Mouse (Mus musculus) midbrain, postnatal 0 days (tissue): ENCODE measurements around the gene Amfr. TPM values are rescaled to one million over a fixed set of nuclear protein-coding genes. Genes with fewer than 3 reads are reported as not detected.

Experiments used
- ATAC-seq: fragments of 200-750 bp; cut with Nextera tagmentation; 2 replicates; pipeline ENCODE4 v1.8.0; 2017; ENCODE audit warnings: moderate number of reproducible peaks, mild to moderate bottlenecking, moderate TSS enrichment, moderate library complexity; ENCODE audit not compliant: low FRiP score
- DNase-seq: peaks from one replicate; pipeline ENCODE4 v3.0.0-alpha.2; 2015; ENCODE audit warnings: low spot score
- H3K27ac ChIP-seq: fragments of 300-500 bp; sonication (generic); 2 replicates; pipeline ENCODE4 v1.5.1; 2014; ENCODE audit warnings: low read depth, mild to moderate bottlenecking, low read length, mixed read lengths
- H3K27me3 ChIP-seq: fragments of 300-500 bp; sonication (generic); 2 replicates; pipeline ENCODE4 v1.6.1; 2014; ENCODE audit warnings: low read length, control low read depth, mixed read lengths; ENCODE audit not compliant: insufficient read depth
- H3K36me3 ChIP-seq: fragments of 300-500 bp; sonication (generic); 2 replicates; pipeline ENCODE4 v1.6.1; 2014; ENCODE audit warnings: low read length, control low read depth, mixed read lengths; ENCODE audit not compliant: insufficient read depth
- H3K4me1 ChIP-seq: fragments of 300-500 bp; sonication (generic); 2 replicates; pipeline ENCODE4 v1.6.1; 2014; ENCODE audit warnings: mild to moderate bottlenecking, control low read depth, antibody characterized with exemption, low read length, mixed read lengths; ENCODE audit not compliant: insufficient read depth
- H3K4me2 ChIP-seq: fragments of 300-500 bp; sonication (generic); 2 replicates; pipeline ENCODE4 v1.6.1; 2014; ENCODE audit warnings: low read depth, mild to moderate bottlenecking, low read length, mixed read lengths; ENCODE audit not compliant: poor library complexity, severe bottlenecking
- H3K4me3 ChIP-seq: fragments of 300-500 bp; sonication (generic); 2 replicates; pipeline ENCODE4 v1.5.1; 2014; ENCODE audit warnings: low read depth, mild to moderate bottlenecking, low read length, moderate library complexity
- H3K9ac ChIP-seq: fragments of 300-500 bp; sonication (generic); replicated peaks from 2 replicates; pipeline ENCODE4 v1.6.1; 2014; ENCODE audit warnings: mild to moderate bottlenecking, low read length, moderate library complexity, mixed read lengths; ENCODE audit not compliant: poor library complexity, severe bottlenecking
- H3K9me3 ChIP-seq: fragments of 300-500 bp; sonication (generic); 2 replicates; pipeline ENCODE4 v1.6.1; 2016; ENCODE audit warnings: low read length, control low read depth
- CTCF ChIP-seq: IDR thresholded peaks from 2 replicates; pipeline ENCODE4 v1.5.1; 2016; ENCODE audit warnings: antibody characterized with exemption, mild to moderate bottlenecking
- WGBS: fragments of 180-500 bp; shearing (Covaris S2); extraction: QIAGEN DNeasy Blood & Tissue Kit; methylation state at CpG from one replicate; pipeline ENCODE4 v1.1.7; 2014; 5-methylcytosine and 5-hydroxymethylcytosine counted together
- polyA plus RNA-seq: library from polyadenylated mRNA; unstranded; fragments of >200 nt; fragmentation: Nextera tagmentation; extraction: Ambion mirVana; gene quantifications from 2 replicates; pipeline ENCODE4 v1.2.1, GENCODE M21; 2015
- total RNA-seq: library from RNA; depleted of rRNA; stranded (reverse); fragments of >200 nt; gene quantifications from 2 replicates; pipeline ENCODE4 v1.2.3, GENCODE M21; 2014

Gene Amfr
- total and polyA plus RNA-seq, 2 experiments from 2014 or later = 84.8 to 227 TPM

- no peak for TF ChIP-seq CTCF
- WGBS = 82% methylated on average over 2 of the region's 2 CpGs
- H3K4me2 ChIP-seq = no peak overlapping the region
- DNase-seq = no peak
- peaks cover 22% of the 10 kb centered on the region for H3K36me3 ChIP-seq
- H3K4me3 ChIP-seq = no peak overlapping the region
- H3K4me1 ChIP-seq = no peaks in the 10 kb centered on the region
- no peak overlapping the region for H3K9ac ChIP-seq
- H3K27me3 ChIP-seq = no peaks in the 10 kb centered on the region
- H3K9me3 ChIP-seq = no peaks in the 10 kb centered on the region
- no peak overlapping the region for H3K27ac ChIP-seq
- ATAC-seq = no peak
These were observed 13.7 kb downstream of the Amfr start for GRCm38 (mm10) chr8:93998961-93999360.

GRCm38 (mm10) chr8:93989739-93990138 is 22.9 kb downstream of the Amfr start:
- H3K4me1 ChIP-seq = no peaks in the 10 kb centered on the region
- no peak for TF ChIP-seq CTCF
- ATAC-seq (no peak), DNase-seq (no peak)
- no peak overlapping the region for H3K4me2 ChIP-seq
- H3K9ac ChIP-seq = no peak overlapping the region
- no peaks in the 10 kb centered on the region for H3K9me3 ChIP-seq
- no peak overlapping the region for H3K4me3 ChIP-seq
- no peaks in the 10 kb centered on the region for H3K27me3 ChIP-seq
- no peak overlapping the region for H3K27ac ChIP-seq
- 98% methylated on average over 4 of the region's 4 CpGs for WGBS
- peaks cover 22% of the 10 kb centered on the region for H3K36me3 ChIP-seq

DNA sequence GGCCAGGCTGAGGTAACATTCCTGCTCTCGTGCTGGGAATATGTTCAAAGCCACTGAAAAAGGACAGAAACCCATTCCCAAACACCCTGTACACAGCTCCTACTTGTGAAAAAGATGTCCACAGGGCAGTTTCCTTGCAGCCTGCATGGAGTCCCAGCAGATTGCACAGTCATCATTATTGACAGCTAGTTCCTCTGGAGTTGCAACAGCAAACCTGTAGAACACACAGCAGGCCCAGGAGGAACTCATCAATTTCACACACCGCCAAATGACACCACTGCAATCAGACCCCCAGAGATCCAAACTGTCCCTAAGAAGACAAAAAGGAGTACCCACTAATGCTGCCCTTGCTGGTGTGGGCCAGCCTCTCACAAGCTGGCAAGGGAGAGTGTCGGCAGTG is 27.9 kb downstream of the Amfr start:
- WGBS = 94% methylated on average over 3 of the region's 3 CpGs
- Histone ChIP-seq H3K27ac (no peak overlapping the region), H3K4me1 (no peaks in the 10 kb centered on the region), H3K4me3 (no peak overlapping the region), H3K4me2 (no peak overlapping the region), H3K9me3 (no peaks in the 10 kb centered on the region), H3K36me3 (peaks cover 53% of the 10 kb centered on the region), H3K9ac (no peak overlapping the region), H3K27me3 (no peaks in the 10 kb centered on the region)
- DNase-seq (no peak), ATAC-seq (no peak)
- no peak for TF ChIP-seq CTCF

- H3K27me3 ChIP-seq = no peaks in the 10 kb centered on the region
- ATAC-seq = no peak
- no peak overlapping the region for H3K4me3 ChIP-seq
- peak; percentile 37 for DNase-seq
- no peaks in the 10 kb centered on the region for H3K9me3 ChIP-seq
- WGBS = 66% methylated on average over 3 of the region's 3 CpGs
- no peak overlapping the region for H3K4me2 ChIP-seq
- TF ChIP-seq CTCF = peak; percentile 58
- H3K9ac ChIP-seq = no peak overlapping the region
- H3K36me3 ChIP-seq = peaks cover 52% of the 10 kb centered on the region
- H3K27ac ChIP-seq = no peak overlapping the region
- no peaks in the 10 kb centered on the region for H3K4me1 ChIP-seq
These were observed 28.8 kb downstream of the Amfr start for GRCm38 (mm10) chr8:93983827-93984226.

GRCm38 (mm10) chr8:93981679-93982215 is 30.9 kb downstream of the Amfr start:
- WGBS = 98% methylated on average over 5 of the region's 5 CpGs
- ATAC-seq (no peak), DNase-seq (no peak)
- Histone ChIP-seq H3K4me3 (no peak overlapping the region), H3K4me1 (no peaks in the 10 kb centered on the region), H3K27ac (no peak overlapping the region), H3K27me3 (no peaks in the 10 kb centered on the region), H3K4me2 (no peak overlapping the region), H3K36me3 (peaks cover 63% of the 10 kb centered on the region), H3K9ac (no peak overlapping the region), H3K9me3 (no peaks in the 10 kb centered on the region)
- no peak for TF ChIP-seq CTCF

- no peak for TF ChIP-seq CTCF
- peaks cover 65% of the 10 kb centered on the region for H3K36me3 ChIP-seq
These were observed 32.5 kb downstream of the Amfr start for GRCm38 (mm10) chr8:93980141-93980540.

More at GRCm38 (mm10) chr8:93980141-93980540, 32.5 kb downstream of the Amfr start:
- DNase-seq (peak; percentile 38), ATAC-seq (no peak)
- no peaks in the 10 kb centered on the region for H3K9me3 ChIP-seq
- WGBS = 81% methylated on average over 4 of the region's 4 CpGs
- no peak overlapping the region for H3K4me3 ChIP-seq
- no peak overlapping the region for H3K27ac ChIP-seq
- H3K9ac ChIP-seq = no peak overlapping the region
- no peaks in the 10 kb centered on the region for H3K27me3 ChIP-seq
- no peak overlapping the region for H3K4me2 ChIP-seq
- H3K4me1 ChIP-seq = no peaks in the 10 kb centered on the region
